Mouse (Mus musculus) fibroblast of lung, adult 2 months (primary cell): ENCODE measurements around the gene Sowahc.

Source experiments
- DNase-seq: peaks from one replicate; pipeline ENCODE4 v3.0.0-alpha.2; 2011; ENCODE audit warnings: low read depth

The Sowahc gene

DNA sequence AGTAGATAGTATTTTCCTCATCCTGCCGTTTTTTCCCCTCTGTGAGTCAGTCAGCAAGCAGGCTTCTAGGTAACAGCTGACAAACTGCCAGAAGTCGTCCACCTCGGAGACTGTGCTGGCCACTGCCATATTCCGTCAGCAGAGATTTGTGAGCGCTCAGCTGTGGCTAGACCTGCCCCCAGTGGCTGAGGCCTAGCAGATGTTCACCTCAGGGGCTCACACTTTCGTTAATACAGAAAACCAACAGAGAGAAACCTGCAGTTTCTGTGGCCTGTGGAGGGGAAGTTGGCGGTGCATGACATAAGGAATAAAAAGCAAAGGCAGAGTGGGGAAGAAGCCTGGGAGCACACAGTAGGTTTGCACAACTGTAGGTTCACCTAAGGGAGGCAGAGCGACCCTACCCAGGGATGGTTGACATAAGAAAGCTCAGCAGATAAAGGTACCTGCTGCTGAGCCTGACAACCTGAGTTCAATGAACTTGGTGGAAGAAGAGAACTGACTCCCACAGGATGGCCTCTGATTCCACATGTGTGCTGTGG lies 31.9 kb downstream of the Sowahc start:
- no peak for DNase-seq

GRCm38 (mm10) chr10:59256533-59256932 lies 34.8 kb downstream of the Sowahc start:
- no peak for DNase-seq

- no peak for DNase-seq
These were observed 37.8 kb downstream of the Sowahc start for GRCm38 (mm10) chr10:59259572-59259971.

GRCm38 (mm10) chr10:59261603-59262002 lies 39.9 kb downstream of the Sowahc start:
- no peak for DNase-seq

- no peak for DNase-seq
These were observed 40.3 kb downstream of the Sowahc start for GRCm38 (mm10) chr10:59262021-59262420.

GRCm38 (mm10) chr10:59262979-59263378 lies 41.2 kb downstream of the Sowahc start:
- DNase-seq = no peak

DNA sequence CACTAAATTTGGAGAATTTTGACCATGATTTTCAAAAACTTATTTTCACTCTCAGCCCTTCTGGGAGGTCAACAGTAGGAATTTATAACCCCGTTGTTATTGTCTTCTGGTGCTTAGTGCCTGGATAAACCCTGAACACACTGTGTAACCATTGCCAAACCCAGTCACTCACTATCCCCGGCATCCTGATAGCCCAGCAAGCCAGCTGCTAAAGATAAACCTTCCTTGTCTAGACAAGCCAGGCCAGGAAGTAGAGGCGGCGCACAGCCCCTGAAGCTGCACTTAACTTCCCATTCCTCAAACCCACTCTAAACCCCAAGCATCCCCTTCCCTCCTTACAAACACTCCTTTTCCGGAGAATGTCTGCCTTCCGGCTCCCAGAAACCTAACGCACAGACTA lies 43.3 kb downstream of the Sowahc start:
- no peak for DNase-seq

GRCm38 (mm10) chr10:59265674-59266073 lies 43.9 kb downstream of the Sowahc start:
- no peak for DNase-seq

GRCm38 (mm10) chr10:59266097-59266496 lies 44.3 kb downstream of the Sowahc start:
- no peak for DNase-seq

GRCm38 (mm10) chr10:59267275-59267674 lies 45.5 kb downstream of the Sowahc start:
- no peak for DNase-seq

GRCm38 (mm10) chr10:59268109-59268508 lies 46.4 kb downstream of the Sowahc start:
- no peak for DNase-seq

DNA sequence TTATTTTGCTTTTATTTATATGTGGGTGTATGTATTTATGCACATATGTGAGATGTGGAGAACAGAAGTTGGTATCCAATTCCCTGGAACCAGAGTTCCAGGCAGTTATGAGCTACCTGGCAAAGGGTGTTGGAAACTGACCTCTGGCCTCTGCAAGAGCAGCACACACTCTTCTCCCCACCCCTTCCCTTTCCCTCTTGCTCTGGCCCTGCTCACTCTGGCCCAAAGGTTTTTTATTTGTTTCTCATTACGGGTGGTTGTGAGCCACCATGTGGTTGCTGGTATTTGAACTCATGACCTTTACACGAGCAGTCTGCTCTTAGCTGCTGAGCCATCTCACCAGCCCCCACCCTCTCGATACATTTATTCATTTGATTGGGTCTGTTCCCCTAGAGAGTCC lies 47.0 kb downstream of the Sowahc start:
- DNase-seq = no peak

DNA sequence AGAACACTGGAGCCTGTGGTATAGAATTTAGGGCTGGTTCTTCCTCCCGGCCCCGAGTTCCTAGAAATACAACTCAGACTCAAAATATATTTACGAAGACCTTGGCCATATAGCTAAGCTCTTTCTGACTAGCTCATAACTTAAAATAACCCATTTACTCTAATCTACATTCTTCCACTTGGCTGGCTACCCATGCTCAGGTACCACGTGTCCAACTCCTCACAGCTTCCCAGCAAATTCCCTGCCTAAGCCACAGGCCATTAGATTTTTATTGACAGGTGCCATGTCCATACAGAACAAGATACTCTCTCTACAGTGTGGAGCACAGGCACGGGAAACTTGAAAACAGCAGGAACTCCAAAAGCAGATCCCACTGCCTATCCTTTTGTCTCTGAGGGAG lies 54.0 kb downstream of the Sowahc start:
- DNase-seq = no peak
